ENCODE assay signal across 22 mouse cellular contexts in genomic region chr13:101572246-101572645, GRCm38 (mm10).
DNase-seq lines count a peak whose midpoint lies in the region; ATAC-seq lines count a peak whose summit lies in the region.
"Had no signal": no experiment of that assay in that cellular context is flagged by ENCODE, and none has a peak within 500 bp of the region (broad histone marks: within the 10 kb centered on the region; RNA-seq: fewer than 3 reads in every experiment).

No protein-coding gene starts in this region.

- no peak for ATAC-seq in liver, embryonic 13.5 days (ENCODE audit: low read depth)
- ATAC-seq: hindbrain, embryonic 16.5 days; lung, postnatal 0 days; midbrain, embryonic 13.5 days had no signal

- H3K4me1 ChIP-seq in liver, embryonic 13.5 days (replicated peaks): peaks cover 65% of the 10 kb centered on the region
- H3K4me1 ChIP-seq: kidney, embryonic 15.5 days had no signal

- WGBS in liver, embryonic 13.5 days (ENCODE audit: insufficient replicate concordance): 87% methylated on average over 9 of the region's 9 CpGs

- H3K36me3 ChIP-seq in liver, embryonic 13.5 days: no peaks in the 10 kb centered on the region
- H3K36me3 ChIP-seq: forebrain, embryonic 12.5 days; G1E; kidney, embryonic 15.5 days; midbrain, embryonic 13.5 days had no signal

- H3K9ac ChIP-seq in liver, embryonic 13.5 days: peak overlapping the region; percentile 56; the same call in 1 of the 2 replicates
- H3K9ac ChIP-seq: forebrain, embryonic 12.5 days; kidney, embryonic 15.5 days; midbrain, embryonic 13.5 days had no signal

- no peaks in the 10 kb centered on the region for H3K27me3 ChIP-seq in liver, embryonic 13.5 days
- H3K27me3 ChIP-seq: forebrain, embryonic 12.5 days; kidney, embryonic 15.5 days; midbrain, embryonic 13.5 days had no signal

- DNase-seq in adrenal gland, adult (ENCODE audit: inconsistent age in 2 of 2, low spot score in 1 of 2): peak; percentile 72 to 82
- no peak for DNase-seq in adrenal gland, postnatal 4 days (ENCODE audit: low spot score in 2 of 2)
- peak; percentile 80 for DNase-seq in adrenal gland, postnatal 14 days
- DNase-seq in liver, embryonic 13.5 days: no peak
- no peak for DNase-seq in thymus, postnatal 25 days
- no peak for DNase-seq in natural killer cell, adult 2 months (ENCODE audit: low spot score in 2 of 2)
- DNase-seq in urinary bladder, adult 2 months (ENCODE audit: low spot score): no peak
- DNase-seq: cerebellum, adult 18-20 months; cerebellum, postnatal 10 days; gastrocnemius, postnatal 10 days; heart, postnatal 14 days; kidney, adult 18-20 months; kidney, postnatal 4 days; layer of hippocampus, postnatal 36 days; lung, adult 18-20 months; lung, postnatal 4 days had no signal

- H3K4me3 ChIP-seq in liver, embryonic 13.5 days (replicated peaks): no peak overlapping the region
- H3K4me3 ChIP-seq: forebrain, embryonic 12.5 days; kidney, embryonic 15.5 days; midbrain, embryonic 13.5 days had no signal

- peak overlapping the region; percentile 26 for H3K4me2 ChIP-seq in liver, embryonic 13.5 days
- H3K4me2 ChIP-seq: forebrain, embryonic 12.5 days; kidney, embryonic 15.5 days; midbrain, embryonic 13.5 days had no signal

- H3K27ac ChIP-seq in liver, embryonic 13.5 days: peak overlapping the region; percentile 94
- H3K27ac ChIP-seq: forebrain, embryonic 12.5 days; kidney, embryonic 15.5 days; midbrain, embryonic 13.5 days had no signal

- no peaks in the 10 kb centered on the region for H3K9me3 ChIP-seq in liver, embryonic 13.5 days (replicated peaks)
- H3K9me3 ChIP-seq: forebrain, embryonic 12.5 days; G1E; kidney, embryonic 15.5 days; midbrain, embryonic 13.5 days had no signal

Comparison
In these comparisons a context has a peak if more than half of its experiments do, and no peak if none do; other contexts are left out.
1. DNase-seq: peak in adrenal gland, adult (2 of 2) and adrenal gland, postnatal 14 days (single experiment); none in adrenal gland, postnatal 4 days (0 of 2), liver, embryonic 13.5 days (single experiment), thymus, postnatal 25 days (single experiment), natural killer cell, adult 2 months (0 of 2) and urinary bladder, adult 2 months (single experiment).